Mouse (Mus musculus): ENCODE measurements at regions not wholly inside any gene's neighbourhood (a gene's known extent, or its start where the extent isn't known, plus 50 kb on each side); places are given as distances from the start of the nearest gene placed in this dataset.

- no peak for DNase-seq
Measured at GRCm38 (mm10) chr7:34587239-34587638, 69.3 kb downstream of the Kctd15 start.

GRCm38 (mm10) chr7:34585312-34585865 lies 71.1 kb downstream of the Kctd15 start:
- no peak for DNase-seq

- DNase-seq, result no peak
Measured at GRCm38 (mm10) chr7:34584870-34585269, 71.7 kb downstream of the Kctd15 start.

GRCm38 (mm10) chr7:34580866-34581265 lies 75.7 kb downstream of the Kctd15 start:
- DNase-seq, result no peak

- DNase-seq, result no peak
Measured at GRCm38 (mm10) chr7:34571295-34571694, 85.2 kb downstream of the Kctd15 start.

- peak; percentile 26 for DNase-seq
Measured at GRCm38 (mm10) chr7:34570114-34571065, 86.1 kb downstream of the Kctd15 start.

- no peak for DNase-seq
Measured at GRCm38 (mm10) chr7:34569747-34570113, 86.8 kb downstream of the Kctd15 start.

- DNase-seq, result no peak
Measured at GRCm38 (mm10) chr7:34567575-34567974, 89.0 kb downstream of the Kctd15 start.

GRCm38 (mm10) chr7:34562160-34562559 lies 94.4 kb downstream of the Kctd15 start:
- DNase-seq, result no peak

GRCm38 (mm10) chr7:34558615-34559343 lies 97.8 kb downstream of the Kctd15 start:
- DNase-seq, result no peak

GRCm38 (mm10) chr7:34555196-34555595 lies 101.3 kb downstream of the Kctd15 start:
- no peak for DNase-seq

GRCm38 (mm10) chr7:34546609-34547316 lies 109.8 kb downstream of the Kctd15 start:
- DNase-seq, result peak; percentile 18

- DNase-seq, result no peak
Measured at GRCm38 (mm10) chr7:34545906-34546305, 110.6 kb downstream of the Kctd15 start.

GRCm38 (mm10) chr7:34541906-34542305 lies 114.6 kb downstream of the Kctd15 start:
- DNase-seq, result no peak

- no peak for DNase-seq
Measured at GRCm38 (mm10) chr7:34541000-34541399, 115.5 kb downstream of the Kctd15 start.

- no peak for DNase-seq
Measured at GRCm38 (mm10) chr7:34539856-34540255, 116.7 kb downstream of the Kctd15 start.

- no peak for DNase-seq
Measured at GRCm38 (mm10) chr7:34538310-34539055, 118.0 kb downstream of the Kctd15 start.

GRCm38 (mm10) chr7:34537122-34537521 lies 119.4 kb downstream of the Kctd15 start:
- DNase-seq, result no peak

GRCm38 (mm10) chr7:34534241-34534640 lies 122.3 kb downstream of the Kctd15 start:
- DNase-seq, result no peak

- no peak for DNase-seq
Measured at GRCm38 (mm10) chr7:34531639-34532038, 124.9 kb downstream of the Kctd15 start.

GRCm38 (mm10) chr7:34507858-34508257 lies 114.7 kb upstream of the Lsm14a start:
- no peak for DNase-seq

- no peak for DNase-seq
Measured at GRCm38 (mm10) chr7:34506816-34507215, 113.7 kb upstream of the Lsm14a start.

Data from adrenal gland, adult 8-10 months (tissue).